Mouse (Mus musculus) granulocyte monocyte progenitor cell, adult 5-6 weeks (primary cell): ENCODE data around the gene Arhgap30. TPM values are rescaled to one million over a fixed set of nuclear protein-coding genes. Genes with fewer than 3 reads are reported as not detected.

ENCODE experiments used
- ATAC-seq: replicated peaks from 2 replicates; pipeline ENCODE4 v1.8.0; 2016; ENCODE audit warnings: mild to moderate bottlenecking, moderate TSS enrichment, inconsistent platforms; ENCODE audit not compliant: poor library complexity, severe bottlenecking
- total RNA-seq, 2 experiments: library from RNA; stranded (forward) in 1 of 2; stranded (reverse) in 1 of 2; fragments of 200-712, 200-1000 nt in 1 of 2; fragments of >200 nt in 1 of 2; fragmentation: Nextera tagmentation in 1 of 2; gene quantifications; 2 replicates each; pipeline ENCODE4 v1.2.3; 2014 to 2017

Arhgap30 gene
- total RNA-seq, 2 experiments from 2014 or later, result 47.2 to 63.0 TPM

DNA sequence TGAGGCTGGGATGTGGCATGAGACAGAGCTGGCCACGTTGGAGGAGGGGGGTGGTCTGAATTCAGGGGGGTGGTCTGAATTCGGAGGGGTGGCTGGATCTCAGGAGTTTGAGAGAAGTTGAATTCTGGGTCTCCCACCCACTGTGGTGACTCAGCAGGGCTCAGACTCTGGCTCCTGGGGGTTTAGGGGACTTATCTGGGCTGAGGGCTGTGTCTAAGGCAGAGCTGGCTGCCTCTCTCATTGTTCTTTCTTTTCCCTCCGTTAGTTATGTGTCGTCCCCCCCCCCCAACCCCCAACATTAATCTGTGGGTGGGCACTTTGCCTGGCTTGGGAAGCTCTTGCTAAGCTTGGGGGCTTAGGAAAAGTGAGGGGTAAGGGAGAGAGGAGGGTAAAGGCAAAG is 14.8 kb upstream of the Arhgap30 start:
- ATAC-seq, result no peak

GRCm38 (mm10) chr1:171375646-171376097 is 13.1 kb upstream of the Arhgap30 start:
- ATAC-seq, result peak; percentile 85

- ATAC-seq, result no peak
These were observed 10.5 kb upstream of the Arhgap30 start for GRCm38 (mm10) chr1:171378298-171378697.

GRCm38 (mm10) chr1:171379935-171380599 is 8.7 kb upstream of the Arhgap30 start:
- peak; percentile 65 for ATAC-seq

GRCm38 (mm10) chr1:171382096-171382620 is 6.6 kb upstream of the Arhgap30 start:
- ATAC-seq, result peak; percentile 47

DNA sequence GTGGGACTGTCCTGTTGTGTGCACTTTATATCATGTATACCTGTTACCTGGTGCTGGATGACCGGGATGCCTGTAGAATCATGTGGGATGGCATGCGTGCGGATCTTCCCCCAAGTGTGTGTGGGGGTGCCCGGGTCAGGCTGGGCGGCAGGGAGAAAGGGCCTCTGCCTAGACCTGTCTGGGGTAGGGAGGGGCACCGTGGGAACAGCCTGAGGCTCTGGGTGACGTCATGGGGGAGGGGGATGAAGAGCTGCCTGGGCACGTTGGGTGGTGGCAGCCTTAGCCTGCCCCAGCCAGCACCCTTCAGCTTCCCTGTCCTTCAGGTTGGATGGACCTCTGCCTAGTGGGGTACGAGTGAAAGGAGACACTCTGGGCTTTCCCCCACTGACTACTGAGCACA is 4.4 kb upstream of the Arhgap30 start:
- no peak for ATAC-seq

- ATAC-seq, result no peak
These were observed 3.6 kb upstream of the Arhgap30 start for GRCm38 (mm10) chr1:171385171-171385570.

GRCm38 (mm10) chr1:171387099-171387498 is 1.7 kb upstream of the Arhgap30 start:
- ATAC-seq, result no peak

DNA sequence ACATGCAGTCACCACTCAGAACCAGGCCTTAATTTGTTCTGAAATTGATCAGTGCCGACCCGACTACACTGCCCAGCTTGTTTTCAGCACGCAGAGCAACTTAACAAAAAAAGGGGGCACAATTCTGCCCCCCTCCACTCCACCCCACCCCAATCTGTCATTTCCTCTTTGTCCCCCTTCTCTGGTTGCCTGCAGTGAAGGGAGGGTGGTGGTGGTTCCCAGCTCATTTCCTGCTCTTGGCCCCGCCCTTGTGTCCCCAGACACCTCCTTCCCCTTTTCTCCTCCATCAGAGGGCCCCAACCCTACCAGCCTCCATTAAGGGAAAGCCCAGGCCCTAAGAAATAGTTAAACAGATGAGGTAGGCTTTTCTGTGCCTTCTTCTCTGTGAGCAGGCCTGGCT is 1.3 kb downstream of the Arhgap30 start:
- peak; percentile 77 for ATAC-seq

DNA sequence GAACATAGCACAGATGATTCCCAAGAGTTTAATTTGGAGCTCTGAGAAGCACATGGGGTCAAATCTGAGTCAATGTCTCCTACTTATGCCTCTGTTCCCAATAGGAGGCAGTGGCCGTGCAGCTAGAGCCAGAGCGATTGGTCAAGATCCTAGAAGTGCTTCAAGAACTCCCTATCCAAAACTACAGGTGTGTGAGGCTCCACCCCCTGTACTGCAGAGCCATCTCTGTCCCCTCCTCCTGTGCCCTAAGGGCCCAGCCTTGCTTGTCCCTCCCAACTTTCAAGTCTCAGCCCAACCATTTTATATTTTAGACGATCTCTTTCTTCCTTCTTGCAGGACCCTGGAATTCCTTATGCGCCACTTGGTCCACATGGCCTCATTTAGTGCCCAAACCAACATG is 13.1 kb downstream of the Arhgap30 start:
- ATAC-seq, result no peak

DNA sequence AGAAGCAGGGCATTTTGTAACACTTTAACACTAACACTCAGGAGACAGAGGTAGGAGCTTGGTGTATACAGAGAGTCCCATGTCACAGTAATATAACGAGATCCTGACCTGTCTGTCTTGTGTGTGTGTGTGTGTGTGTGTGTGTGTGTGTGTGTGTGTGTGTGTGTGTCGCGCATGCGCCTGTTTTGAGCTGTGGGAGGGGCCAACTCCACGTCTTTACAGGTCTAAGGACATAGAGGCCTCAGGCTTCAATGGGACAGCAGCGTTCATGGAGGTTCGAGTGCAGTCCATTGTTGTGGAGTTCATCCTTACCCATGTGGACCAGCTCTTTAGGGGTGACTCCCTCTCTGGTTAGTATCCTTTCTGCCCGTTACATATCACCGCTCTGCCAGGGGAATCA is 14.2 kb downstream of the Arhgap30 start:
- ATAC-seq, result no peak

GRCm38 (mm10) chr1:171407263-171407662 is 18.5 kb downstream of the Arhgap30 start:
- no peak for ATAC-seq

DNA sequence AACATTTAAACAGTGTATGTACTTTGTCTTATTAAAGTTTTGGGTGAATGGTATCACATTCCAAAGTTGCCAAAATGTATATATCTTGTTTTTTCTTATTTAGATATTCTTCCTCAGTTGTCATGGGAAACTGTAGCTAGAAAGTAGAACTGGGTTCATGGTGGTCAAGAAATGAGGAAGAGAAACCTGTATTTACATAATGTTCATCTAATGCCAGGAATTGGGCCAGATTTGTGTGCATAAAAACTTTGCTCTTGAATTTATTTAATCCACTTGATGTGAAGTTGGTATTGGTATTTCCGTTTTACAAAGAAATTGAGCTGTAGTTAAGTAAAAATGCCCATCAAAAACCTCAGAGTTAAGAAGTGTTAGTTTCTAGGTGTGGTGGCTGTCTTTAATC is 21.5 kb downstream of the Arhgap30 start:
- peak; percentile 26; the same call in 1 of the 2 replicates for ATAC-seq

DNA sequence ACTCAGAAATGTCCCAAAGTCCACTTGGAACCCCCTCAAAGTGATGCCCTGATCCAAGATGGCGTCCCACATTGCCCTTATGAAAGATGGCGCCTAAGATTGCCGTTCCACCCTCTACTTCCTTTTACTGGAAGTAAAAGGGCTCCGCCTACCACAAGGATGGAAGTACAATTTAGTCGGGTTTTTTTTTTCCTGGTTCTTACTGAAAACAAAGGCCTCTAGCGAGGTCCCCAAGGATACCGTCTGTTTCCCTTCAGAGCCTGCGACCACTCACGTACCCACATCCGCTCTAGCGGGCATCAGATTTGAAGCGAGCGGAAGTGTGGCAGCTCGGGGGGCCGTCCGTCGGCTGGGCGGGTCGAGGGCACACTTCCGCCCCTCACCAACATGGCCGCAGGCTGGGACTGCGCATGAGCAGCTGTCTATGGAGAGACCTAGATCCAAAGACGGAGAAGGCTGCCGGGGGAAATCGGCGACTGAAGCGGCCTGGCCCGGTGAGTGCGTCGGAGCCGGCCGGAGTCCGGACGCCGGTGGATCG is 22.3 kb downstream of the Arhgap30 start, which contains the start of gene Usf1:
Gene Usf1 (plus strand): TSS at position 367 of the 538 bp plus-strand sequence.
- peak; percentile 84 for ATAC-seq

- peak; percentile 20 for ATAC-seq
These were observed 22.8 kb downstream of the Arhgap30 start for GRCm38 (mm10) chr1:171411492-171411941.

- peak; percentile 50 for ATAC-seq
These were observed 23.3 kb downstream of the Arhgap30 start for GRCm38 (mm10) chr1:171412001-171412441.

GRCm38 (mm10) chr1:171412446-171412845 is 23.7 kb downstream of the Arhgap30 start:
- ATAC-seq, result no peak

DNA sequence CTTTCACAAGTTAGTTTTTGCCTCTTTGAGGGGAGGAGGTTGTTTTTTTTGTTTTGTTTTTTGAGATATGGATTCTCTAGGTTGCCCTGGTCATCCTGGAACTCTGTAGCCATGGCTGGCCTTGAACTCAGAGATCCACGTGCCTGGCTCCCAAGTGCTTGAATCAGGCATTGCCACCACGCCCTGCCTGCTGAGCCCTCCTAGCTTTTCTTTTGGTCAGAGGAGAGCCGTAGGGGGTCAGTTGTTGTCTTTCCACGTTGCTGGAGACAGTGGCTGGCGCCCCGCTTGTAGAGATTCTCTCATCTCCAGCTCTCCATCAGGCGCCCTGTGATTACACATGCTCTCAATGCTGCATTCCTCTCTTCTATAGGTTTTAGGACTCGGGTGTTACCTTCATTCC is 24.9 kb downstream of the Arhgap30 start:
- ATAC-seq, result no peak

DNA sequence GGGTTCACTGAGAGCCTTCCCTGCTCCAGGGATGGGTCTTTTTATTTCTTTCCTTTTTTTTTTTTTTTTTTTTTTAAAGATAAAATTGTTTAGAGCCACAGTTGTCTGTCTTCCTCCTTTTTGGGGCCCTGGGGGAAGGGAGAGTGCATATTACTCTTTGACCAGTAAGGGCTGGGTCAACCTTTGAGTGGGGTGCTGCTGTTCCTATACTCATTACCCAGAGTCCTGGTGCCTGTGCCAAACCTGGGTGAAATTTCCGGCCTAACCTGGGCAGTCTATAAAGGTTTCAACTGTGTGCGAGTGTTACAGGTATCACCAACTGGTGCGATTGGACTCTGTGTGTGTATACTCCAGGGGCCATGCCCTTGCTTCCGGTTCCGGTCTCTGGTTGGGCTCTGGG is 29.9 kb downstream of the Arhgap30 start, which contains the start of gene Tstd1:
Gene Tstd1 (plus strand): TSS at position 213 of the 400 bp plus-strand sequence.
- ATAC-seq, result no peak

DNA sequence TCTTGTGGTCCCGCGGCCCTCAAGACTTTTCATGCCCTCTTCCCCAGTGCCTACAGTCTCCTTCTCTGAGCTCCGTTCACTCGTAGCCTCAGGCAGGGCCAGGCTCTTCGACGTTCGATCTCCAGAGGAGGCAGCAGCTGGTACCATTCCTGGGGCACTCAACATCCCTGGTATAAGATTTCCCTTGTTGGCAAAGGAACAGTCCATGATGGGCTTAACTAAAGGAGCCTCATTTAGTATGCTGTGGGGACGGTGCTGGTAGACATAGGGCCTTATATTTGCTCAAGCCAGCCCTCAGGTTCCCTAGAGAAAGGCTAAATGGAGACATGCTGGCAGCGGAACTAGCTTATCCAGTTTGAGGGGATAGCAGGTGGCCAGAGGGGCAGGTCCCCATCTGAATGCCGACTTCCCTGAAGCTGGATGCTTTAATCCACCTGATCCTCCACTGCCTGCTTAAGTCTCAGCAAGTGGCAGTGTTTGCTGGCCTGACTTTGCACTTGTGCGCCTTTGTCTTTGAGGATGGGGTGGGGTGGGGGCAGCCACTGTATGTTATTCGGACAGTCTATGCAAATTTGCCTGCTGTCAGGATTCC is 30.6 kb downstream of the Arhgap30 start:
- no peak for ATAC-seq

DNA sequence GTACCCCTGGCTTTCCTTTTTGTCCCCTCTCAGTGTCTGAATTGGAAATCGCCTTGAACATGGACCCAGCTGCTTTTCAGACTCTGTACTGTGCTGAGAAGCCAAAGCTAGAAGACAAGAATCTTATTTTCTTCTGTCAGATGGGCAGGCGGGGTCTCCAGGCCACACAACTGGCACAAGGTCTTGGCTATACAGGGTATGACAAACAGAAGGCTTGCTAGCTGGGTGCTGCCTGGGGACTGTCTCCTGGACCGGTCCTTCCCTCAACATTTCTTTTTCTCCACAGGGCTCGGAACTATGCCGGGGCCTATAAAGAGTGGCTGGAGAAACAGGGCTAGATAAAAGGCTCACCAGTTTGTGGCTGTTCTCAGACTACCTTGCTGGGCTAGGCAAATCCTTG is 31.2 kb downstream of the Arhgap30 start:
- ATAC-seq, result no peak
